Mouse (Mus musculus) frontal cortex, adult (tissue): ENCODE results near the gene Camk1d.

Source experiments
- ATAC-seq: cut with Nextera tagmentation; 2 replicates; pipeline ENCODE4 v1.9.2; 2017; ENCODE audit warnings: mild to moderate bottlenecking, moderate library complexity, mixed read lengths; ENCODE audit not compliant: low TSS enrichment

Camk1d gene

GRCm38 (mm10) chr2:5714211-5715053 is at the start of gene Camk1d:
Gene Camk1d (minus strand): TSS chr2:5714515.
- ATAC-seq, result peak; percentile 67

- ATAC-seq, result no peak
Observed at GRCm38 (mm10) chr2:5762031-5762430, 47.7 kb upstream of the Camk1d start.

GRCm38 (mm10) chr2:5760479-5761008 is 46.2 kb upstream of the Camk1d start:
- ATAC-seq, result no peak

- ATAC-seq, result no peak
Observed at GRCm38 (mm10) chr2:5758569-5758968, 44.3 kb upstream of the Camk1d start.

- ATAC-seq, result no peak
Observed at GRCm38 (mm10) chr2:5750872-5751271, 36.6 kb upstream of the Camk1d start.

GRCm38 (mm10) chr2:5749210-5749609 is 34.9 kb upstream of the Camk1d start:
- no peak for ATAC-seq

- ATAC-seq, result no peak
Observed at GRCm38 (mm10) chr2:5747545-5748043, 33.3 kb upstream of the Camk1d start.

- ATAC-seq, result no peak
Observed at GRCm38 (mm10) chr2:5746529-5746928, 32.2 kb upstream of the Camk1d start.

GRCm38 (mm10) chr2:5743886-5744285 is 29.6 kb upstream of the Camk1d start:
- ATAC-seq, result no peak

- ATAC-seq, result no peak
Observed at GRCm38 (mm10) chr2:5740913-5741312, 26.6 kb upstream of the Camk1d start.

- ATAC-seq, result no peak
Observed at GRCm38 (mm10) chr2:5735881-5736280, 21.6 kb upstream of the Camk1d start.

GRCm38 (mm10) chr2:5733300-5734085 is 19.2 kb upstream of the Camk1d start:
- no peak for ATAC-seq

GRCm38 (mm10) chr2:5732047-5732446 is 17.7 kb upstream of the Camk1d start:
- ATAC-seq, result no peak

GRCm38 (mm10) chr2:5730364-5730792 is 16.1 kb upstream of the Camk1d start:
- peak; percentile 74; the same call in 1 of the 2 replicates for ATAC-seq

GRCm38 (mm10) chr2:5729931-5730330 is 15.6 kb upstream of the Camk1d start:
- ATAC-seq, result no peak

- ATAC-seq, result peak; percentile 41; the same call in 1 of the 2 replicates
Observed at GRCm38 (mm10) chr2:5725028-5725701, 10.8 kb upstream of the Camk1d start.

- no peak for ATAC-seq
Observed at GRCm38 (mm10) chr2:5717675-5718074, 3.4 kb upstream of the Camk1d start.

GRCm38 (mm10) chr2:5715544-5715943 is 1.2 kb upstream of the Camk1d start:
- ATAC-seq, result peak; percentile 1; the same call in 1 of the 2 replicates

- 0 out of 2 replicates have a peak, but pooled peaks have one; percentile 0 for ATAC-seq
Observed at GRCm38 (mm10) chr2:5715054-5715410, 717 bp upstream of the Camk1d start.

GRCm38 (mm10) chr2:5713325-5714210 is 747 bp downstream of the Camk1d start:
- peak; percentile 21 for ATAC-seq

GRCm38 (mm10) chr2:5712255-5712654 is 2.1 kb downstream of the Camk1d start:
- ATAC-seq, result no peak
